Mouse (Mus musculus) spleen, postnatal 14 days (tissue): ENCODE data around the gene Cep68.

Experiments
- DNase-seq, 2 experiments: peaks; one replicate each; pipeline ENCODE4 v3.0.0; 2021 to 2022; ENCODE audit warnings: low spot score in 2 of 2

The Cep68 gene

GRCm38 (mm10) chr11:20204870-20205446 is 44.3 kb downstream of the Cep68 start:
- DNase-seq, result no peak

- DNase-seq, result no peak
Observed at GRCm38 (mm10) chr11:20204321-20204720, 44.9 kb downstream of the Cep68 start.

GRCm38 (mm10) chr11:20202299-20203011 is 46.8 kb downstream of the Cep68 start:
- no peak for DNase-seq

- DNase-seq, result no peak
Observed at GRCm38 (mm10) chr11:20201661-20202101, 47.5 kb downstream of the Cep68 start.

GRCm38 (mm10) chr11:20200713-20201575 is 48.3 kb downstream of the Cep68 start, which contains the start of gene Rab1a:
Rab1a (plus strand) TSS chr11:20201432.
- DNase-seq, result peak; percentile 100

GRCm38 (mm10) chr11:20193100-20193736 is 56.0 kb downstream of the Cep68 start:
- DNase-seq, result no peak

- no peak for DNase-seq
Observed at GRCm38 (mm10) chr11:20187271-20187670, 62.0 kb downstream of the Cep68 start.
